Mouse (Mus musculus) embryonic facial prominence, embryonic 14.5 days (tissue): ENCODE measurements around the gene Gpr153. TPM values are rescaled to one million over a fixed set of nuclear protein-coding genes. Genes with fewer than 3 reads are reported as not detected.
A peak's percentile ranks its signal among the peaks of the same experiment; 100 is the strongest.

Experiments
- ATAC-seq: fragments of 200-750 bp; cut with Nextera tagmentation; 2 replicates; pipeline ENCODE4 v1.8.0; 2017; ENCODE audit warnings: low read depth, moderate number of reproducible peaks, moderate TSS enrichment
- DNase-seq: peaks from one replicate; pipeline ENCODE4 v3.0.0-alpha.2; 2015; ENCODE audit warnings: low spot score
- H3K27ac ChIP-seq: fragments of 300-500 bp; sonication (generic); replicated peaks from 2 replicates; pipeline ENCODE4 v1.5.1; 2014; ENCODE audit warnings: low read depth, mild to moderate bottlenecking, low read length, moderate library complexity
- H3K27me3 ChIP-seq: fragments of 300-500 bp; sonication (generic); replicated peaks from 2 replicates; pipeline ENCODE4 v1.6.1; 2014; ENCODE audit warnings: low read length; ENCODE audit not compliant: control insufficient read depth, insufficient read depth
- H3K36me3 ChIP-seq: fragments of 300-500 bp; sonication (generic); 2 replicates; pipeline ENCODE4 v1.6.1; 2014; ENCODE audit warnings: low read length, mixed read lengths; ENCODE audit not compliant: control insufficient read depth, insufficient read depth
- H3K4me1 ChIP-seq: fragments of 300-500 bp; sonication (generic); 2 replicates; pipeline ENCODE4 v1.6.1; 2014; ENCODE audit warnings: antibody characterized with exemption, low read length; ENCODE audit not compliant: control insufficient read depth, insufficient read depth
- H3K4me2 ChIP-seq: fragments of 300-500 bp; sonication (generic); 2 replicates; pipeline ENCODE4 v1.6.1; 2014; ENCODE audit warnings: low read depth, mild to moderate bottlenecking, low read length, moderate library complexity, mixed read lengths
- H3K4me3 ChIP-seq: fragments of 300-500 bp; sonication (generic); 2 replicates; pipeline ENCODE4 v1.5.1; 2014; ENCODE audit warnings: low read depth, mild to moderate bottlenecking, low read length
- H3K9ac ChIP-seq: fragments of 300-500 bp; sonication (generic); 2 replicates; pipeline ENCODE4 v1.6.1; 2014; ENCODE audit warnings: low read depth, mild to moderate bottlenecking, low read length, moderate library complexity, mixed read lengths
- H3K9me3 ChIP-seq: fragments of 300-500 bp; sonication (generic); 2 replicates; pipeline ENCODE4 v1.6.1; 2016; ENCODE audit warnings: low read length; ENCODE audit not compliant: control insufficient read depth
- WGBS: fragments of 180-500 bp; shearing (Covaris S2); extraction: QIAGEN DNeasy Blood & Tissue Kit; methylation state at CpG from one replicate; pipeline ENCODE4 v1.1.7; 2014; 5-methylcytosine and 5-hydroxymethylcytosine counted together
- polyA plus RNA-seq: library from polyadenylated mRNA; unstranded; fragments of >200 nt; fragmentation: Nextera tagmentation; extraction: Ambion mirVana; gene quantifications from 2 replicates; pipeline ENCODE4 v1.2.1, GENCODE M21; 2014

Gpr153 gene
- polyA plus RNA-seq, 1 experiment from 2014 or later, result 40.7 TPM

DNA sequence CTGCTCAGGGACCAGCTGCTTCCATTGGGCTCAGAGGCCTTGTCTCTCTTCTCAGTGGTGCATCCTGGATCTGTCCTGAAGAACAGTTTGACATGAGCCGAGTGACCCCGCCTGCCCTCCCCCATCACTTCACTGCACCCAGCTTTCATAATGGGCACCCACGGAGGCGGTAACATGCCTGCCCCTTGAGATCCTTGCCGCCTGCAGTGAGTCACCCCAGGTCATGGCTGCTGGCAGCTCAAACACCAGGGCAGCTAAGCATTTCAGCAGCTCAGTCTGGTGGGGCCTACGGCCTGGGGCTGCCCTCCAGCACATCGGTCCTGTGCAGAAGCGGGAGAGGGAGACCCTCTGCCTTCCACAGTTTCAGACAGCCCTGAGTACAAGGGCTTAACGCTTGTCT, 33.5 kb downstream of the Gpr153 start:
- Histone ChIP-seq H3K4me3 (no peak overlapping the region), H3K4me1 (peaks cover 4% of the 10 kb centered on the region; the same call in 1 of the 2 replicates), H3K9ac (no peak overlapping the region), H3K36me3 (peaks cover 20% of the 10 kb centered on the region), H3K27ac (no peak overlapping the region), H3K9me3 (no peaks in the 10 kb centered on the region), H3K27me3 (peaks cover 19% of the 10 kb centered on the region), H3K4me2 (no peak overlapping the region)
- DNase-seq (no peak), ATAC-seq (no peak)
- 73% methylated on average over 9 of the region's 9 CpGs for WGBS

- H3K27ac ChIP-seq, result no peak overlapping the region
- no peak for ATAC-seq
- no peak overlapping the region; the same call in 1 of the 2 replicates for H3K9ac ChIP-seq
- H3K4me1 ChIP-seq, result peaks cover 9% of the 10 kb centered on the region
- no peaks in the 10 kb centered on the region for H3K36me3 ChIP-seq
- WGBS, result 4% methylated on average over 14 of the region's 14 CpGs
- H3K9me3 ChIP-seq, result no peaks in the 10 kb centered on the region
- H3K4me3 ChIP-seq, result peak overlapping the region; percentile 12; the same call in 1 of the 2 replicates
- peaks cover 64% of the 10 kb centered on the region for H3K27me3 ChIP-seq
- DNase-seq, result no peak
- H3K4me2 ChIP-seq, result peak overlapping the region; percentile 65; the same call in 1 of the 2 replicates
Measured at GRCm38 (mm10) chr4:152312186-152312585, 38.2 kb downstream of the Gpr153 start.

GRCm38 (mm10) chr4:152313211-152313632, 39.2 kb downstream of the Gpr153 start:
- WGBS, result 3% methylated on average over 21 of the region's 29 CpGs
- Histone ChIP-seq H3K9ac (peak overlapping the region; percentile 57), H3K4me3 (peak overlapping the region; percentile 35), H3K36me3 (no peaks in the 10 kb centered on the region), H3K27ac (no peak overlapping the region), H3K27me3 (peaks cover 75% of the 10 kb centered on the region), H3K4me2 (peak overlapping the region; percentile 65), H3K9me3 (no peaks in the 10 kb centered on the region), H3K4me1 (peaks cover 9% of the 10 kb centered on the region)
- ATAC-seq, result peak; percentile 41; the same call in 1 of the 2 replicates
- DNase-seq, result no peak

DNA sequence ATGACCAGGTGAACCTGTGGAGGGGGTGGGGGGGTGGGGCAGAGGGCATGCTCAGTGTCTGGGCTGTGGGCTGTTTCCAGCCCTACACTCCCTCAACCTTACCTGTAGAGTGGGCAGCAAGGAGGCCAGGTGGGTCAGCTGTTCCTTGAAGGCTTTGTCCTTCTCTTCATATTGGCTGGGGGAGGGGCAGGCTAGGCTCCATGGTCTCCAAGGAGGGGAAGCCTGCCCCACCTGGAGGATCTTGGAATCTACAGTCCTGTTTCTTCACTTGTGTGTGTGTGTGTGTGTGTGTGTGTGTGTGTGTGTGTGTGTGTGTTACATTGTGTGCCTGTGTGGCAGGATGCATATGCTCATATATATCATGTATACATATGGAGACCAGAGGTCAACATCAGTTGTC, 39.9 kb downstream of the Gpr153 start:
- no peak overlapping the region for H3K27ac ChIP-seq
- H3K27me3 ChIP-seq, result peaks cover 82% of the 10 kb centered on the region
- H3K9me3 ChIP-seq, result no peaks in the 10 kb centered on the region
- no peak overlapping the region; the same call in 1 of the 2 replicates for H3K4me3 ChIP-seq
- H3K4me2 ChIP-seq, result peak overlapping the region; percentile 65; the same call in 1 of the 2 replicates
- ATAC-seq, result no peak
- no peaks in the 10 kb centered on the region for H3K36me3 ChIP-seq
- DNase-seq, result no peak
- no peak overlapping the region for H3K9ac ChIP-seq
- H3K4me1 ChIP-seq, result peaks cover 9% of the 10 kb centered on the region

GRCm38 (mm10) chr4:152315498-152316213, 41.6 kb downstream of the Gpr153 start:
- under 1% methylated on average over 43 of the region's 43 CpGs for WGBS
- no peak for DNase-seq
- ATAC-seq, result no peak

DNA sequence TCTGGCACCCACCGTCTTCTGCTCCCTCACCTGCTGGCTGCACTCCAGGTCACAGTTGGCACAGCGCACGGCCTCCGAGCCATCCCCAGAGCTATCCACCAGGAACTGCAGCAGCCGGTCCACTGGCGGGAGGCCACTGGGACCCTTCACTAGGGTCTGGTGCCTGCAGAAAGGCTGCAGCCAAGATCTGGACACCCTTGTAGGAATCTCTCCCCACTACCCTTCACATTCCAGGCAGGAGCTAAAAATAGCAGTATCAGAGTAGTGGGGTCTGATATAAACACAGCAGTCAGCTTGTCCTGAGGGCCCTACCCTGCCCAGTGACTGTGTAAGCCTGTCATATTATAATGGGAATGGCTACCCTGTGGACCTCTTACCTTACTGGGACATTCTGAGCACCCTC, 43.6 kb downstream of the Gpr153 start:
- Histone ChIP-seq H3K4me1 (peaks cover 6% of the 10 kb centered on the region; the same call in 1 of the 2 replicates), H3K9ac (no peak overlapping the region), H3K36me3 (no peaks in the 10 kb centered on the region), H3K4me3 (no peak overlapping the region), H3K27ac (no peak overlapping the region), H3K27me3 (peaks cover 63% of the 10 kb centered on the region), H3K9me3 (no peaks in the 10 kb centered on the region), H3K4me2 (no peak overlapping the region)
- ATAC-seq (no peak), DNase-seq (no peak)
- 83% methylated on average over 6 of the region's 6 CpGs for WGBS

More at GRCm38 (mm10) chr4:152315498-152316213, 41.6 kb downstream of the Gpr153 start:
- no peaks in the 10 kb centered on the region for H3K36me3 ChIP-seq
- no peaks in the 10 kb centered on the region for H3K9me3 ChIP-seq
- no peak overlapping the region for H3K27ac ChIP-seq
- peak overlapping the region; percentile 35 for H3K4me3 ChIP-seq
- H3K4me1 ChIP-seq, result peaks cover 9% of the 10 kb centered on the region
- peak overlapping the region; percentile 53 for H3K4me2 ChIP-seq
- H3K27me3 ChIP-seq, result peaks cover 83% of the 10 kb centered on the region
- peak overlapping the region; percentile 34; the same call in 1 of the 2 replicates for H3K9ac ChIP-seq

DNA sequence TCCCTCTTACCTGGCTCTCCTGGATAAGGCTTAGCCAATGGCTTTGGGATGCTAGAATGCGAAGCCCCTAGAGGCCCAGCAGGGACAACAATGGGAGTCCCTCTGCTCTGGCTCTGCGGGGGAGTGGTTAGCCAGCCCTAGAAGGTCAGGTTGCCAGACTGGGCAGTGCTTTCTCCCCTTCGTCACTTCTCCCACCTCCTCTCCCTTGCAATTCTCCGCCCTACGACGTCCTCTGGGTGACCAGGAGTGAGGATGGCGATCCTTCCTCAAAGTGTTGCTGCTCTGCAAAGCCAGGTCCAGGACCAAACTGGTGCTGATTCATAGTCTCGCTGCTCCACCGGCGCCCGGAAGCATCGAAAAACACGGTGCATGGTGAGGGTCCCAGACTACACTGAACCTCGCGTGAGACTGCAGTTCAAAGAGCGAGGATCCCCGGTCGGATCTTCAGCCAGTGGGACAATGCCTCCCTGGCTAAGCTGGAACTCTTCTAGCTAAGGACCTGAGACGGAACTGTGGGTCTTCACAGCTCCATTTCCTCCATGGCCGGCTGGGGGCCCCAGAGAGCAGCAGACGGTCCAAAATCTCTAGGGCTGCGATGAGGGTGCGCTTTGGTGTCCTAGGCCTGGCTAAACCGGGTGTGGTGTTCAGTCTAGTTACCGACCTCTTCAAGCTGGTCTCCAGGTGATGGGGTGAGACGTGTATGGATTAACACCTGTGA, 44.6 kb downstream of the Gpr153 start, which contains the start of gene Rnf207:
Gene Rnf207 (minus strand): TSS at position 477 of the 718 bp plus-strand sequence.
- no peak for ATAC-seq
- peak within 1 kb of the TSS; percentile 10; the same call in 1 of the 2 replicates for H3K4me3 ChIP-seq

GRCm38 (mm10) chr4:152321464-152321863, 47.4 kb downstream of the Gpr153 start:
- no peak overlapping the region for H3K9ac ChIP-seq
- no peak overlapping the region for H3K4me2 ChIP-seq
- no peak overlapping the region for H3K4me3 ChIP-seq
- 45% methylated on average over 5 of the region's 5 CpGs for WGBS
- peaks cover 26% of the 10 kb centered on the region for H3K27me3 ChIP-seq
- H3K4me1 ChIP-seq, result peaks cover 1% of the 10 kb centered on the region; the same call in 1 of the 2 replicates
- no peaks in the 10 kb centered on the region for H3K9me3 ChIP-seq
- no peak for ATAC-seq
- no peak for DNase-seq
- H3K27ac ChIP-seq, result no peak overlapping the region
- no peaks in the 10 kb centered on the region for H3K36me3 ChIP-seq

More for the DNA sequence above, 44.6 kb downstream of the Gpr153 start, which contains the start of gene Rnf207:
- WGBS, result 4% methylated on average over 26 of the region's 26 CpGs
- peaks cover 53% of the 10 kb centered on the region for H3K27me3 ChIP-seq
- H3K9ac ChIP-seq, result no peak within 1 kb of the TSS; the same call in 1 of the 2 replicates
- H3K4me2 ChIP-seq, result peak within 1 kb of the TSS; percentile 47
- H3K9me3 ChIP-seq, result no peaks in the 10 kb centered on the region
- H3K36me3 ChIP-seq, result no peaks in the 10 kb centered on the region
- peaks cover under 1% of the 10 kb centered on the region; the same call in 1 of the 2 replicates for H3K4me1 ChIP-seq
- H3K27ac ChIP-seq, result no peak within 1 kb of the TSS
- no peak for DNase-seq
